Mouse (Mus musculus) limb, embryonic 12.5 days (tissue): ENCODE results near the gene Il17c. TPM values are rescaled to one million over a fixed set of nuclear protein-coding genes. Genes with fewer than 3 reads are reported as not detected.

ENCODE experiments used
- ATAC-seq: fragments of 200-750 bp; cut with Nextera tagmentation; 2 replicates; pipeline ENCODE4 v1.8.0; 2017; ENCODE audit warnings: low read depth, moderate TSS enrichment; ENCODE audit not compliant: insufficient number of reproducible peaks, insufficient read depth, low FRiP score, low TSS enrichment
- H3K27ac ChIP-seq: fragments of 300-500 bp; sonication (generic); 2 replicates; pipeline ENCODE4 v1.5.1; 2016; ENCODE audit warnings: mild to moderate bottlenecking, moderate library complexity
- H3K27me3 ChIP-seq: fragments of 300-500 bp; sonication (generic); 2 replicates; pipeline ENCODE4 v1.6.1; 2016; ENCODE audit warnings: mild to moderate bottlenecking, moderate library complexity
- H3K36me3 ChIP-seq: fragments of 300-500 bp; sonication (generic); 2 replicates; pipeline ENCODE4 v1.6.1; 2016; ENCODE audit warnings: mild to moderate bottlenecking, moderate library complexity
- H3K4me1 ChIP-seq: fragments of 300-500 bp; sonication (generic); replicated peaks from 2 replicates; pipeline ENCODE4 v1.6.1; 2016
- H3K4me2 ChIP-seq: fragments of 300-500 bp; sonication (generic); 2 replicates; pipeline ENCODE4 v1.6.1; 2016; ENCODE audit warnings: mild to moderate bottlenecking, moderate library complexity
- H3K4me3 ChIP-seq: fragments of 300-500 bp; sonication (generic); replicated peaks from 2 replicates; pipeline ENCODE4 v1.5.1; 2016; ENCODE audit warnings: mild to moderate bottlenecking
- H3K9ac ChIP-seq: fragments of 300-500 bp; sonication (generic); replicated peaks from 2 replicates; pipeline ENCODE4 v1.6.1; 2016; ENCODE audit warnings: mild to moderate bottlenecking, moderate library complexity
- H3K9me3 ChIP-seq: fragments of 300-500 bp; sonication (generic); 2 replicates; pipeline ENCODE4 v1.6.1; 2016; ENCODE audit warnings: mild to moderate bottlenecking, moderate library complexity
- WGBS: fragments of 180-500 bp; shearing (Covaris S2); methylation state at CpG from one replicate; pipeline ENCODE4 v1.1.7; 2016; 5-methylcytosine and 5-hydroxymethylcytosine counted together
- polyA plus RNA-seq: library from polyadenylated mRNA; unstranded; fragments of >200 nt; fragmentation: Nextera tagmentation; extraction: Ambion mirVana; gene quantifications from 2 replicates; pipeline ENCODE4 v1.2.1, GENCODE M21; 2016

Gene Il17c
- polyA plus RNA-seq, 1 experiment from 2014 or later: not detected

GRCm38 (mm10) chr8:122460524-122461472 lies 39.0 kb downstream of the Il17c start, which contains the start of gene Snai3:
TSS of gene Snai3 (minus strand) at chr8:122460733.
- peak within 1 kb of the TSS; percentile 34 for H3K4me3 ChIP-seq
- no peak within 1 kb of the TSS for H3K9ac ChIP-seq
- no peaks in the 10 kb centered on the region for H3K9me3 ChIP-seq
- peak within 1 kb of the TSS; percentile 62 for H3K4me2 ChIP-seq
- no peak within 1 kb of the TSS for H3K27ac ChIP-seq
- H3K4me1 ChIP-seq: peaks cover 18% of the 10 kb centered on the region
- ATAC-seq: peak; percentile 52; the same call in 1 of the 2 replicates
- H3K27me3 ChIP-seq: peaks cover 81% of the 10 kb centered on the region
- H3K36me3 ChIP-seq: peaks cover 7% of the 10 kb centered on the region
- WGBS: 2% methylated on average over 56 of the region's 56 CpGs

- no peak overlapping the region for H3K9ac ChIP-seq
- peaks cover 15% of the 10 kb centered on the region for H3K36me3 ChIP-seq
- peaks cover 73% of the 10 kb centered on the region for H3K27me3 ChIP-seq
- peaks cover 18% of the 10 kb centered on the region for H3K4me1 ChIP-seq
- WGBS: 57% methylated on average over 11 of the region's 11 CpGs
- H3K27ac ChIP-seq: no peak overlapping the region
- H3K9me3 ChIP-seq: no peaks in the 10 kb centered on the region
- H3K4me3 ChIP-seq: no peak overlapping the region
- H3K4me2 ChIP-seq: no peak overlapping the region
- ATAC-seq: no peak
Observed at GRCm38 (mm10) chr8:122461473-122462148, 39.8 kb downstream of the Il17c start.

GRCm38 (mm10) chr8:122462510-122462909 lies 40.7 kb downstream of the Il17c start:
- H3K27ac ChIP-seq: no peak overlapping the region
- peaks cover 65% of the 10 kb centered on the region for H3K27me3 ChIP-seq
- H3K9me3 ChIP-seq: no peaks in the 10 kb centered on the region
- 0 out of 2 replicates have a peak overlapping the region, but pooled peaks have one; percentile 8 for H3K9ac ChIP-seq
- H3K4me3 ChIP-seq: no peak overlapping the region
- H3K4me1 ChIP-seq: peaks cover 18% of the 10 kb centered on the region
- WGBS: 65% methylated on average over 8 of the region's 8 CpGs
- H3K4me2 ChIP-seq: no peak overlapping the region
- peaks cover 24% of the 10 kb centered on the region for H3K36me3 ChIP-seq
- ATAC-seq: no peak

- no peak overlapping the region for H3K27ac ChIP-seq
- WGBS: 53% methylated on average over 12 of the region's 12 CpGs
- H3K36me3 ChIP-seq: peaks cover 38% of the 10 kb centered on the region
- no peak for ATAC-seq
- peaks cover 50% of the 10 kb centered on the region for H3K27me3 ChIP-seq
- peaks cover 18% of the 10 kb centered on the region for H3K4me1 ChIP-seq
- no peaks in the 10 kb centered on the region for H3K9me3 ChIP-seq
- no peak overlapping the region for H3K4me3 ChIP-seq
- no peak overlapping the region for H3K4me2 ChIP-seq
- H3K9ac ChIP-seq: no peak overlapping the region
Observed at GRCm38 (mm10) chr8:122463651-122464640, 42.1 kb downstream of the Il17c start.

- H3K4me2 ChIP-seq: no peak overlapping the region
- no peak overlapping the region for H3K9ac ChIP-seq
- no peak overlapping the region for H3K27ac ChIP-seq
- H3K9me3 ChIP-seq: no peaks in the 10 kb centered on the region
- peaks cover 16% of the 10 kb centered on the region for H3K4me1 ChIP-seq
- no peak for ATAC-seq
- no peak overlapping the region for H3K4me3 ChIP-seq
- H3K27me3 ChIP-seq: peaks cover 40% of the 10 kb centered on the region
- peaks cover 46% of the 10 kb centered on the region for H3K36me3 ChIP-seq
- 66% methylated on average over 7 of the region's 7 CpGs for WGBS
Observed at GRCm38 (mm10) chr8:122464985-122465384, 43.2 kb downstream of the Il17c start.

- ATAC-seq: no peak
- H3K36me3 ChIP-seq: peaks cover 60% of the 10 kb centered on the region
- WGBS: 86% methylated on average over 13 of the region's 13 CpGs
Observed at GRCm38 (mm10) chr8:122467816-122468215, 46.0 kb downstream of the Il17c start.

GRCm38 (mm10) chr8:122469407-122469806 lies 47.6 kb downstream of the Il17c start:
- WGBS: 78% methylated on average over 6 of the region's 6 CpGs
- H3K27me3 ChIP-seq: no peaks in the 10 kb centered on the region
- peaks cover 74% of the 10 kb centered on the region for H3K36me3 ChIP-seq
- no peak for ATAC-seq
- no peaks in the 10 kb centered on the region for H3K9me3 ChIP-seq
- H3K27ac ChIP-seq: no peak overlapping the region
- no peak overlapping the region for H3K4me2 ChIP-seq
- H3K4me1 ChIP-seq: peaks cover 5% of the 10 kb centered on the region; the same call in 1 of the 2 replicates
- no peak overlapping the region for H3K9ac ChIP-seq
- H3K4me3 ChIP-seq: no peak overlapping the region

More at GRCm38 (mm10) chr8:122467816-122468215, 46.0 kb downstream of the Il17c start:
- Histone ChIP-seq H3K4me2 (no peak overlapping the region), H3K27me3 (peaks cover 11% of the 10 kb centered on the region), H3K27ac (no peak overlapping the region), H3K4me3 (no peak overlapping the region), H3K9me3 (no peaks in the 10 kb centered on the region), H3K4me1 (0 out of 2 replicates have a peak, but pooled peaks cover 3% of the 10 kb centered on the region), H3K9ac (no peak overlapping the region)

- no peaks in the 10 kb centered on the region for H3K27me3 ChIP-seq
- 83% methylated on average over 10 of the region's 10 CpGs for WGBS
- H3K9ac ChIP-seq: no peak overlapping the region
- H3K4me1 ChIP-seq: peaks cover 9% of the 10 kb centered on the region
- peaks cover 74% of the 10 kb centered on the region for H3K36me3 ChIP-seq
- H3K4me2 ChIP-seq: no peak overlapping the region
- no peaks in the 10 kb centered on the region for H3K9me3 ChIP-seq
- no peak overlapping the region for H3K27ac ChIP-seq
- H3K4me3 ChIP-seq: no peak overlapping the region
- ATAC-seq: no peak
Observed at GRCm38 (mm10) chr8:122469965-122470364, 48.1 kb downstream of the Il17c start.

- Histone ChIP-seq H3K27me3 (no peaks in the 10 kb centered on the region), H3K27ac (no peak overlapping the region), H3K4me2 (no peak overlapping the region), H3K36me3 (peaks cover 68% of the 10 kb centered on the region), H3K9ac (no peak overlapping the region), H3K4me1 (peaks cover 12% of the 10 kb centered on the region), H3K4me3 (no peak overlapping the region), H3K9me3 (no peaks in the 10 kb centered on the region)
- WGBS: 87% methylated on average over 5 of the region's 5 CpGs
- no peak for ATAC-seq
Observed at GRCm38 (mm10) chr8:122470691-122471090, 48.9 kb downstream of the Il17c start.
